In genomic region chr4:129024775-129025174, GRCm38 (mm10) we compare ENCODE assay signal across 8 mouse cellular contexts. TPM values are rescaled to one million over a fixed set of nuclear protein-coding genes. Genes with fewer than 3 reads are reported as not detected.
DNase-seq lines count a peak whose midpoint lies in the region; ATAC-seq and TF ChIP-seq lines count a peak whose summit lies in the region.

No protein-coding gene starts in this region.

- intact Hi-C loops in gastrocnemius, adult 2 months (cut with DNase I), result loop anchor here (5.0 kb wide), 1 partner anchor 33 kb away; the partner anchor contains the start of gene Rnf19b

- H3K4me3 ChIP-seq in thymus, adult 2 months (ENCODE audit: control insufficient read depth, insufficient read depth, low read length), result no peak overlapping the region
- H3K4me3 ChIP-seq in lung, postnatal 0 days (ENCODE audit: low read depth, low read length), result no peak overlapping the region
- H3K4me3 ChIP-seq in gastrocnemius, adult 2 months, result no peak overlapping the region

- H3K4me2 ChIP-seq in lung, postnatal 0 days (replicated peaks; ENCODE audit: low read depth, low read length), result no peak overlapping the region

- 36% methylated on average over 6 of the region's 6 CpGs for WGBS in thymus, adult 2 months
- WGBS in lung, postnatal 0 days, result 8% methylated on average over 6 of the region's 6 CpGs

- no peak for TF ChIP-seq EP300 in lung, postnatal 0 days (IDR thresholded peaks at IDR 0.05)

- H3K27ac ChIP-seq in thymus, adult 2 months (ENCODE audit: control insufficient read depth, insufficient read depth, low read length), result peak overlapping the region; percentile 34; the same call in 1 of the 2 replicates
- peak overlapping the region; percentile 8; the same call in 1 of the 2 replicates for H3K27ac ChIP-seq in lung, postnatal 0 days (ENCODE audit: low read length)
- H3K27ac ChIP-seq in gastrocnemius, adult 2 months, result no peak overlapping the region

- no peak for TF ChIP-seq CTCF in thymus, adult 2 months (IDR thresholded peaks at IDR 0.05; ENCODE audit: borderline replicate concordance, control insufficient read depth, extremely low read depth, insufficient read depth, low read length, poor library complexity)
- no peak for TF ChIP-seq CTCF in lung, postnatal 0 days (IDR thresholded peaks at IDR 0.05)
- no peak for TF ChIP-seq CTCF in gastrocnemius, adult 2 months (IDR thresholded peaks at IDR 0.05)

- H3K36me3 ChIP-seq in thymus, adult 2 months (ENCODE audit: control insufficient read depth, insufficient read depth, low read length), result no peaks in the 10 kb centered on the region
- no peaks in the 10 kb centered on the region for H3K36me3 ChIP-seq in lung, postnatal 0 days (ENCODE audit: insufficient read depth, low read length)

- peak; percentile 67 for ATAC-seq in lung, postnatal 0 days

- no peak overlapping the region; the same call in 1 of the 2 replicates for H3K9ac ChIP-seq in lung, postnatal 0 days (replicated peaks; ENCODE audit: low read depth)

- DNase-seq in thymus, adult 2 months, result no peak
- no peak for DNase-seq in thymus, postnatal 36 days
- DNase-seq in heart, adult 11 months, result peak; percentile 99
- DNase-seq in kidney, adult 8-10 months, result peak; percentile 92 to 94
- DNase-seq in lung, postnatal 0 days (ENCODE audit: low spot score), result peak; percentile 75
- no peak for DNase-seq in gastrocnemius, adult 2 months
- DNase-seq in layer of hippocampus, adult 9-10 months (ENCODE audit: low spot score), result no peak
- DNase-seq in layer of hippocampus, adult 9-11 months, result no peak

- H3K27me3 ChIP-seq in thymus, adult 2 months (ENCODE audit: control insufficient read depth, insufficient read depth, low read length), result no peaks in the 10 kb centered on the region
- H3K27me3 ChIP-seq in lung, postnatal 0 days (replicated peaks; ENCODE audit: insufficient read depth, low read length), result no peaks in the 10 kb centered on the region

- peaks cover 5% of the 10 kb centered on the region; the same call in 1 of the 2 replicates for H3K4me1 ChIP-seq in thymus, adult 2 months (replicated peaks; ENCODE audit: control insufficient read depth, insufficient read depth, low read length)
- H3K4me1 ChIP-seq in lung, postnatal 0 days (ENCODE audit: insufficient read depth, low read depth, low read length), result peaks cover 16% of the 10 kb centered on the region

- H3K9me3 ChIP-seq in lung, postnatal 0 days (ENCODE audit: low read length), result no peaks in the 10 kb centered on the region

- TF ChIP-seq POLR2A in thymus, adult 2 months (IDR thresholded peaks at IDR 0.05; ENCODE audit: control insufficient read depth, extremely low read depth, insufficient read depth, low read length, poor library complexity), result no peak

RNA-seq across cellular contexts. Expression of gene Ak2, which starts 33.0 kb away (rescaled TPM):
- 60.0 and 60.1 TPM in 2 replicates for polyA plus RNA-seq in thymus, adult 2 months (2012; rRNA removed)
- 85.7 and 89.7 TPM in 2 replicates for polyA plus RNA-seq in lung, postnatal 0 days (2015; fragmentation: Nextera tagmentation; extraction: Ambion mirVana)
- total RNA-seq in gastrocnemius, adult 2 months (2021), result 10 to 100 TPM; 27.8 to 31.3 TPM

RNA-seq across cellular contexts. Expression of gene Rnf19b, which starts 33.3 kb away (rescaled TPM):
- polyA plus RNA-seq in thymus, adult 2 months (2012; rRNA removed), result 74.1 and 82.3 TPM in 2 replicates
- polyA plus RNA-seq in lung, postnatal 0 days (2015; fragmentation: Nextera tagmentation; extraction: Ambion mirVana), result 10.9 and 11.7 TPM in 2 replicates
- 10 to 100 TPM; 22.0 to 24.0 TPM for total RNA-seq in gastrocnemius, adult 2 months (2021)

Comparison
In these comparisons a context has a peak if more than half of its experiments do, and no peak if none do; other contexts are left out.
1. DNase-seq: peak in heart, adult 11 months (single experiment), kidney, adult 8-10 months (2 of 2) and lung, postnatal 0 days (single experiment); none in thymus, adult 2 months (single experiment), thymus, postnatal 36 days (0 of 2), gastrocnemius, adult 2 months (single experiment), layer of hippocampus, adult 9-10 months (single experiment) and layer of hippocampus, adult 9-11 months (single experiment).